Mouse (Mus musculus): ENCODE measurements around the gene Fam89a. TPM values are rescaled to one million over a fixed set of nuclear protein-coding genes. Genes with fewer than 3 reads are reported as not detected.

Fam89a gene
- polyA plus RNA-seq, 2 experiments = 2.2 to 2.5 TPM

DNA sequence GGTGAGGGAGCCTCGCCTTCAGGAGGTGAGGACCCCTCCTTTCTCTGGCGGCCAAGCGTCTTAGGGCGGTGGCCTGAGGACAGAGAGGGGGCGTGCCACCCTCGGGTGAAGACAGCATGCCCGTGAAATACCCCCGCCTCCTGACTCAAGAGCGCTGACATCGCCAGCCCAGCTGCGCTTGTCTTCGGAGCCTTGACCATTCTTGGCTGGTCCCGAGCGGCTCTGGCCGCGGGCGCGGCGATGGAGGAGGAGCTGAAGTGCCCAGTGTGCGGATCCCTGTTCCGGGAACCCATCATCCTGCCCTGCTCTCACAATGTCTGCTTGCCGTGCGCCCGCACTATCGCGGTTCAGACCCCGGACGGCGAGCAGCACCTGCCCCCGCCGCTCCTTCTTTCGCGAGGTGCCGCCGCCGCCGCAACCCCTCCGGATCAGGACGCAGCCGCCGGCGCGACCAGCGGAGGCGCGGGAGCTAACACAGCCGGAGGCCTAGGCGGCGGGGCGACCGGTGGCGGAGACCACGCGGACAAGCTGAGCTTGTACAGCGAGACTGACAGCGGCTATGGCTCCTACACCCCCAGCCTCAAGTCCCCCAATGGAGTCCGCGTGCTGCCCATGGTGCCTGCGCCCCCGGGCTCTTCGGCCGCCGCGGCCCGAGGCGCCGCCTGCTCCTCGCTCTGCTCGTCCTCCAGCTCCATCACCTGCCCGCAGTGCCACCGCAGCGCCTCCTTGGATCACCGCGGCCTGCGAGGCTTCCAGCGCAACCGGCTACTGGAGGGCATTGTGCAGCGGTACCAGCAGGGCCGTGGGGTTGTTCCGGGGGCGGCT lies 42.2 kb upstream of the Fam89a start:
- Histone ChIP-seq H3K27ac (no peak overlapping the region), H3K9me3 (ENCODE audit: control insufficient read depth, low read length) (no peaks in the 10 kb centered on the region), H3K36me3 (replicated peaks; ENCODE audit: control insufficient read depth, insufficient read depth, low read depth) (no peaks in the 10 kb centered on the region), H3K9ac (replicated peaks) (no peak overlapping the region), H3K4me2 (ENCODE audit: low read depth) (peak overlapping the region; percentile 25; the same call in 1 of the 2 replicates), H3K4me1 (replicated peaks; ENCODE audit: control insufficient read depth in 2 of 2, insufficient read depth in 2 of 2, low read length in 1 of 2) (0 out of 4 replicates have a peak, but pooled peaks cover 0 to 3% of the 10 kb centered on the region in 2 experiments), H3K27me3 (ENCODE audit: control insufficient read depth, insufficient read depth, low read length) (peaks cover 56% of the 10 kb centered on the region), H3K4me3 (ENCODE audit: insufficient read depth in 1 of 2, low read depth in 2 of 2, low read length in 2 of 2) (0 out of 4 replicates have a peak overlapping the region, but pooled peaks of 1 of the 2 experiments have one; percentile 3)
- no peak for DNase-seq (ENCODE audit: low read depth in 3 of 3, low spot score in 3 of 3)
- ATAC-seq (ENCODE audit: insufficient read depth) = no peak
- 2% methylated on average over 81 of the region's 81 CpGs for WGBS (ENCODE audit: insufficient replicate concordance)
- TF ChIP-seq EP300 (IDR thresholded peaks at IDR 0.05; ENCODE audit: low read depth) (no peak), CTCF (IDR thresholded peaks at IDR 0.05; ENCODE audit: low read depth) (no peak)

GRCm38 (mm10) chr8:124793172-124793651 lies 41.6 kb upstream of the Fam89a start:
- Histone ChIP-seq H3K9me3 (ENCODE audit: control insufficient read depth, low read length) (no peaks in the 10 kb centered on the region), H3K4me1 (replicated peaks; ENCODE audit: control insufficient read depth in 2 of 2, insufficient read depth in 2 of 2, low read length in 1 of 2) (0 out of 4 replicates have a peak, but pooled peaks cover 0 to 3% of the 10 kb centered on the region in 2 experiments), H3K27me3 (ENCODE audit: control insufficient read depth, insufficient read depth, low read length) (peaks cover 56% of the 10 kb centered on the region), H3K4me2 (ENCODE audit: low read depth) (peak overlapping the region; percentile 25), H3K9ac (replicated peaks) (no peak overlapping the region), H3K27ac (no peak overlapping the region), H3K4me3 (ENCODE audit: insufficient read depth in 1 of 2, low read depth in 2 of 2, low read length in 2 of 2) (peak overlapping the region in 1 of 2 experiments; percentile 9; a peak in 2 of 4 replicates), H3K36me3 (replicated peaks; ENCODE audit: control insufficient read depth, insufficient read depth, low read depth) (no peaks in the 10 kb centered on the region)
- peak; percentile 58; the same call in 1 of the 2 replicates for ATAC-seq (ENCODE audit: insufficient read depth)
- DNase-seq (ENCODE audit: low read depth in 3 of 3, low spot score in 3 of 3) = peak; percentile 24 to 38 (median 37)
- under 1% methylated on average over 51 of the region's 51 CpGs for WGBS (ENCODE audit: insufficient replicate concordance)
- TF ChIP-seq CTCF (IDR thresholded peaks at IDR 0.05; ENCODE audit: low read depth) = no peak
- TF ChIP-seq EP300 (IDR thresholded peaks at IDR 0.05; ENCODE audit: low read depth) = no peak

- H3K4me1 ChIP-seq (replicated peaks; ENCODE audit: control insufficient read depth in 2 of 2, insufficient read depth in 2 of 2, low read length in 1 of 2) = 0 out of 4 replicates have a peak, but pooled peaks cover 0 to 3% of the 10 kb centered on the region in 2 experiments
- TF ChIP-seq CTCF (IDR thresholded peaks at IDR 0.05; ENCODE audit: low read depth) (no peak), EP300 (IDR thresholded peaks at IDR 0.05; ENCODE audit: low read depth) (no peak)
- H3K27ac ChIP-seq = no peak within 1 kb of the TSS
- no peaks in the 10 kb centered on the region for H3K9me3 ChIP-seq (ENCODE audit: control insufficient read depth, low read length)
- under 1% methylated on average over 39 of the region's 39 CpGs for WGBS (ENCODE audit: insufficient replicate concordance)
- no peak for DNase-seq (ENCODE audit: low read depth in 3 of 3, low spot score in 3 of 3)
- H3K9ac ChIP-seq (replicated peaks) = no peak within 1 kb of the TSS
- H3K4me3 ChIP-seq (ENCODE audit: insufficient read depth in 1 of 2, low read depth in 2 of 2, low read length in 2 of 2) = peak within 1 kb of the TSS; percentile 9 to 21
- peak; percentile 43; the same call in 1 of the 2 replicates for ATAC-seq (ENCODE audit: insufficient read depth)
- peaks cover 56% of the 10 kb centered on the region for H3K27me3 ChIP-seq (ENCODE audit: control insufficient read depth, insufficient read depth, low read length)
- H3K4me2 ChIP-seq (ENCODE audit: low read depth) = peak within 1 kb of the TSS; percentile 25
- H3K36me3 ChIP-seq (replicated peaks; ENCODE audit: control insufficient read depth, insufficient read depth, low read depth) = no peaks in the 10 kb centered on the region
Observed at GRCm38 (mm10) chr8:124792708-124793107, 41.1 kb upstream of the Fam89a start, which contains the start of gene Trim67. TSS of gene Trim67 (plus strand) at chr8:124793092.

- WGBS (ENCODE audit: insufficient replicate concordance) = 3% methylated on average over 32 of the region's 32 CpGs
- Histone ChIP-seq H3K27ac (no peak overlapping the region), H3K27me3 (ENCODE audit: control insufficient read depth, insufficient read depth, low read length) (peaks cover 56% of the 10 kb centered on the region), H3K9me3 (ENCODE audit: control insufficient read depth, low read length) (no peaks in the 10 kb centered on the region), H3K4me3 (ENCODE audit: insufficient read depth in 1 of 2, low read depth in 2 of 2, low read length in 2 of 2) (peak overlapping the region; percentile 8 to 21), H3K4me2 (ENCODE audit: low read depth) (peak overlapping the region; percentile 25), H3K36me3 (replicated peaks; ENCODE audit: control insufficient read depth, insufficient read depth, low read depth) (no peaks in the 10 kb centered on the region), H3K4me1 (replicated peaks; ENCODE audit: control insufficient read depth in 2 of 2, insufficient read depth in 2 of 2, low read length in 1 of 2) (0 out of 4 replicates have a peak, but pooled peaks cover 0 to 3% of the 10 kb centered on the region in 2 experiments), H3K9ac (replicated peaks) (no peak overlapping the region)
- no peak for DNase-seq (ENCODE audit: low read depth in 3 of 3, low spot score in 3 of 3)
- TF ChIP-seq CTCF (IDR thresholded peaks at IDR 0.05; ENCODE audit: low read depth) = no peak
- TF ChIP-seq EP300 (IDR thresholded peaks at IDR 0.05; ENCODE audit: low read depth) = no peak
- no peak for ATAC-seq (ENCODE audit: insufficient read depth)
Observed at GRCm38 (mm10) chr8:124792186-124792585, 40.6 kb upstream of the Fam89a start.

DNA sequence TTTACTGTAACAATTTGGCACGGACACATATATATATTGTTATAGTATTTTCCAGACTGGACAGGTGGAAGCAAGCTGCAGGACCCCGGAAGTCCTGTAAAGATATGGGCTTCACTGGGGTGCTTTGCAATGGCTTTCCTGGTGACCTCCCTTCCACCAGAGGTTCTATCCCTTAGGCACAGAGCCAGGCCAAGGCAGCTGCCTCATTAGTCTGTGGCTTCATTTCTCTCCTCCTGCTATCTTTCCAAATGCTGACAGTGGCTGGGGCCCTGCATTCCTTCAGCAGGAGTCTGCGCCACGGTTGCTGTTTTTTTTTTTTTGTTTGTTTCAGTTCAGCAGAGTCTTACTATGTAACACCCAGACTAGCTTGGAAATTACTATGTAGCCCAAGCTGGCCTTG lies 40.1 kb upstream of the Fam89a start:
- H3K4me2 ChIP-seq (ENCODE audit: low read depth) = no peak overlapping the region
- TF ChIP-seq CTCF (IDR thresholded peaks at IDR 0.05; ENCODE audit: low read depth) (no peak), EP300 (IDR thresholded peaks at IDR 0.05; ENCODE audit: low read depth) (no peak)
- no peak for ATAC-seq (ENCODE audit: insufficient read depth)
- H3K27ac ChIP-seq = no peak overlapping the region
- no peak overlapping the region for H3K9ac ChIP-seq (replicated peaks)
- 37% methylated on average over 4 of the region's 4 CpGs for WGBS (ENCODE audit: insufficient replicate concordance)
- no peaks in the 10 kb centered on the region for H3K36me3 ChIP-seq (replicated peaks; ENCODE audit: control insufficient read depth, insufficient read depth, low read depth)
- peaks cover 55% of the 10 kb centered on the region for H3K27me3 ChIP-seq (ENCODE audit: control insufficient read depth, insufficient read depth, low read length)
- DNase-seq (ENCODE audit: low read depth in 3 of 3, low spot score in 3 of 3) = no peak
- H3K4me1 ChIP-seq (replicated peaks; ENCODE audit: control insufficient read depth in 2 of 2, insufficient read depth in 2 of 2, low read length in 1 of 2) = 0 out of 4 replicates have a peak, but pooled peaks cover 0 to 3% of the 10 kb centered on the region in 2 experiments
- H3K9me3 ChIP-seq (ENCODE audit: control insufficient read depth, low read length) = no peaks in the 10 kb centered on the region
- H3K4me3 ChIP-seq (ENCODE audit: insufficient read depth in 1 of 2, low read depth in 2 of 2, low read length in 2 of 2) = 0 out of 4 replicates have a peak overlapping the region, but pooled peaks of 1 of the 2 experiments have one; percentile 21
